ENCODE assay signal across 8 mouse cellular contexts in the genomic region with DNA sequence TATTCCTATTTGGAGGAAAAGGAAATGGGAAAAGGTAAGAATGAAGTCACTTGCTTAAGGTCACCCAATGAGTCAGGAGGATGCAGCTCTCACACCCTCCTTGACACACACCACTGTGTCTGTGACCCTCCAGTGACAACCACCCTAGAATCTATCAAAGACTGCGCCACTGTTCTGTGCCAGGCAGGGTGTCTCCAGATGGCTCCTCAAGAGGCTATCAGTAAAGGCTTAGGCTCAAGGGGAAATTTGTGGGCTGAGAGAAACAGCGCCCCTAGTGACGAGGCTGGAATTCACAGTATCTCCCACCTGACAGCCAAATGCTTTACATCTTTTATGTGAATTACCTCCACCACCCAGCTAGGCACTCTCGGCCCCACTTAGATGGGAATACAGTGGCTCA. TPM values are rescaled to one million over a fixed set of nuclear protein-coding genes. Genes with fewer than 3 reads are reported as not detected.
DNase-seq lines count a peak whose midpoint lies in the region; ATAC-seq lines count a peak whose summit lies in the region.

No protein-coding gene starts in this region.

- no peak overlapping the region for H3K9ac ChIP-seq in midbrain, embryonic 11.5 days (ENCODE audit: low read length)
- H3K9ac ChIP-seq in midbrain, embryonic 15.5 days = no peak overlapping the region
- no peak overlapping the region for H3K9ac ChIP-seq in liver, embryonic 11.5 days (ENCODE audit: low read depth, low read length)

- no peak overlapping the region for H3K4me2 ChIP-seq in midbrain, embryonic 11.5 days
- no peak overlapping the region for H3K4me2 ChIP-seq in midbrain, embryonic 15.5 days
- no peak overlapping the region for H3K4me2 ChIP-seq in liver, embryonic 11.5 days

- no peak overlapping the region for H3K4me3 ChIP-seq in midbrain, embryonic 11.5 days (ENCODE audit: low read depth, low read length)
- H3K4me3 ChIP-seq in midbrain, embryonic 15.5 days = no peak overlapping the region
- no peak overlapping the region for H3K4me3 ChIP-seq in forebrain, embryonic 10.5 days
- no peak overlapping the region for H3K4me3 ChIP-seq in liver, embryonic 11.5 days (ENCODE audit: low read depth, low read length)

- H3K4me1 ChIP-seq in midbrain, embryonic 11.5 days (ENCODE audit: control insufficient read depth, insufficient read depth, low read length) = 0 out of 2 replicates have a peak, but pooled peaks cover 2% of the 10 kb centered on the region
- H3K4me1 ChIP-seq in midbrain, embryonic 15.5 days = peaks cover 10% of the 10 kb centered on the region
- peaks cover 14% of the 10 kb centered on the region for H3K4me1 ChIP-seq in forebrain, embryonic 10.5 days
- H3K4me1 ChIP-seq in liver, embryonic 11.5 days (replicated peaks; ENCODE audit: control insufficient read depth, insufficient read depth, low read length) = peaks cover 2% of the 10 kb centered on the region; the same call in 1 of the 2 replicates

- H3K9me3 ChIP-seq in midbrain, embryonic 11.5 days (ENCODE audit: control insufficient read depth, low read length) = no peaks in the 10 kb centered on the region
- H3K9me3 ChIP-seq in midbrain, embryonic 15.5 days = no peaks in the 10 kb centered on the region
- no peaks in the 10 kb centered on the region for H3K9me3 ChIP-seq in forebrain, embryonic 10.5 days
- no peaks in the 10 kb centered on the region for H3K9me3 ChIP-seq in liver, embryonic 11.5 days (ENCODE audit: control insufficient read depth, low read length)

- no peak overlapping the region for H3K27ac ChIP-seq in midbrain, embryonic 11.5 days (ENCODE audit: low read depth, low read length)
- H3K27ac ChIP-seq in midbrain, embryonic 15.5 days = no peak overlapping the region
- no peak overlapping the region for H3K27ac ChIP-seq in forebrain, embryonic 10.5 days
- no peak overlapping the region for H3K27ac ChIP-seq in liver, embryonic 11.5 days (ENCODE audit: low read depth, low read length)

- WGBS in midbrain, embryonic 11.5 days = 10% methylated on average over 4 of the region's 4 CpGs
- 11% methylated on average over 4 of the region's 4 CpGs for WGBS in midbrain, embryonic 15.5 days
- whole genome bisulfite sequencing in forebrain, embryonic 10.5 days = 19% methylated on average over 4 of the region's 4 CpGs
- WGBS in liver, embryonic 11.5 days = 15% methylated on average over 4 of the region's 4 CpGs

- H3K36me3 ChIP-seq in midbrain, embryonic 11.5 days (ENCODE audit: control insufficient read depth, insufficient read depth, low read length) = no peaks in the 10 kb centered on the region
- H3K36me3 ChIP-seq in midbrain, embryonic 15.5 days (replicated peaks) = no peaks in the 10 kb centered on the region
- H3K36me3 ChIP-seq in forebrain, embryonic 10.5 days (replicated peaks) = no peaks in the 10 kb centered on the region
- no peaks in the 10 kb centered on the region for H3K36me3 ChIP-seq in liver, embryonic 11.5 days (ENCODE audit: control insufficient read depth, insufficient read depth, low read length)

- peaks cover 2% of the 10 kb centered on the region; the same call in 1 of the 2 replicates for H3K27me3 ChIP-seq in midbrain, embryonic 11.5 days (ENCODE audit: control insufficient read depth, insufficient read depth, low read length)
- H3K27me3 ChIP-seq in midbrain, embryonic 15.5 days (replicated peaks) = no peaks in the 10 kb centered on the region
- H3K27me3 ChIP-seq in forebrain, embryonic 10.5 days (ENCODE audit: poor library complexity, severe bottlenecking) = peaks cover 44% of the 10 kb centered on the region
- peaks cover 45% of the 10 kb centered on the region for H3K27me3 ChIP-seq in liver, embryonic 11.5 days (replicated peaks; ENCODE audit: control insufficient read depth, insufficient read depth, low read length)

- ATAC-seq in frontal cortex, adult (ENCODE audit: low TSS enrichment) = peak; percentile 70
- peak; percentile 66; the same call in 1 of the 2 replicates for ATAC-seq in midbrain, embryonic 11.5 days (ENCODE audit: low FRiP score)
- ATAC-seq in midbrain, embryonic 15.5 days (replicated peaks) = no peak
- no peak for ATAC-seq in liver, embryonic 11.5 days (replicated peaks; ENCODE audit: low FRiP score)

- no peak for DNase-seq in frontal cortex, postnatal 10 days (ENCODE audit: low spot score in 2 of 2)
- peak; percentile 94 for DNase-seq in midbrain, embryonic 11.5 days (ENCODE audit: low spot score, missing footprints)
- peak; percentile 56 for DNase-seq in c-Kit-positive CD71-negative TER-119-negative erythroid progenitor cells, embryonic 14.5 days (ENCODE audit: low read depth)
- DNase-seq in forebrain, embryonic 10.5 days (ENCODE audit: extremely low spot score, low spot score) = peak; percentile 60
- DNase-seq in liver, embryonic 11.5 days (ENCODE audit: low spot score) = peak; percentile 49
- peak; percentile 38 for DNase-seq in right cerebral cortex, postnatal 4 days

RNA-seq across cellular contexts. Expression of gene Pdyn, which starts 3.6 kb away (rescaled TPM):
- polyA plus RNA-seq in midbrain, embryonic 11.5 days (2014; fragmentation: Nextera tagmentation; extraction: Ambion mirVana) = 0.89 and 1.4 TPM in 2 replicates
- polyA plus RNA-seq in midbrain, embryonic 15.5 days (2015; fragmentation: Nextera tagmentation; extraction: Ambion mirVana) = 14.0 and 14.6 TPM in 2 replicates
- 0.06 and 0.07 TPM in 2 replicates for polyA plus RNA-seq in forebrain, embryonic 10.5 days (2016; fragmentation: Nextera tagmentation; extraction: Ambion mirVana)
- 0.18 and 0.22 TPM in 2 replicates for polyA plus RNA-seq in liver, embryonic 11.5 days (2014; fragmentation: Nextera tagmentation; extraction: Ambion mirVana)

Comparison
In these comparisons a context has a peak if more than half of its experiments do, and no peak if none do; other contexts are left out.
1. ATAC-seq: peak in frontal cortex, adult (single experiment) and midbrain, embryonic 11.5 days (single experiment); none in midbrain, embryonic 15.5 days (single experiment) and liver, embryonic 11.5 days (single experiment).
2. DNase-seq: peak in midbrain, embryonic 11.5 days (single experiment), c-Kit-positive CD71-negative TER-119-negative erythroid progenitor cells, embryonic 14.5 days (single experiment), forebrain, embryonic 10.5 days (single experiment), liver, embryonic 11.5 days (single experiment) and right cerebral cortex, postnatal 4 days (single experiment); none in frontal cortex, postnatal 10 days (0 of 2).